Mouse (Mus musculus) testis, adult 2 months (tissue): ENCODE measurements around the gene Sspo.

ENCODE experiments used
- CTCF ChIP-seq: fragments of 200-500 bp; IDR thresholded peaks from 2 replicates; pipeline ENCODE4 v1.5.1; 2012; ENCODE audit warnings: low read depth, mild to moderate bottlenecking, inconsistent platforms, low read length, moderate library complexity; ENCODE audit not compliant: control insufficient read depth, insufficient read depth, insufficient replicate concordance
- POLR2A ChIP-seq: fragments of 200-500 bp; IDR thresholded peaks from 2 replicates; pipeline ENCODE4 v1.6.1; 2012; ENCODE audit warnings: low read depth, mild to moderate bottlenecking, inconsistent platforms, low read length, moderate library complexity; ENCODE audit not compliant: control insufficient read depth

GRCm38 (mm10) chr6:48530862-48531261, 82.8 kb downstream of the Sspo start:
- TF ChIP-seq CTCF (no peak), POLR2A (no peak)
